Mouse (Mus musculus) heart, postnatal 25 days (tissue): ENCODE measurements around the gene Tsga10ip. TPM values are rescaled to one million over a fixed set of nuclear protein-coding genes. Genes with fewer than 3 reads are reported as not detected.
A peak's percentile ranks its signal among the peaks of the same experiment; 100 is the strongest.
"Not testable (repeated sequence)": the region's sequence is repeated elsewhere in the genome, so short reads cannot be mapped to it uniquely, and the experiment has no call there.

Experiments
- DNase-seq: peaks from one replicate; pipeline ENCODE4 v3.0.0; 2022; ENCODE audit warnings: low spot score
- intact Hi-C: fragments of 180-260 bp; cut with DNase I; formaldehyde crosslinking; loops from one replicate; pipeline ENCODE4 v1.15.1; 2025
- total RNA-seq, 2 experiments: library from RNA; stranded (reverse); gene quantifications; 2 replicates each; pipeline ENCODE4 v1.2.3; 2021

Tsga10ip gene
- total RNA-seq, 2 experiments from 2014 or later: 0.28 to 0.88 TPM

- no peak for DNase-seq
- intact Hi-C loops: no loop called here
Observed at GRCm38 (mm10) chr19:5356080-5356479, 46.2 kb downstream of the Tsga10ip start.

- intact Hi-C loops: no loop called here
- DNase-seq: no peak
Observed at GRCm38 (mm10) chr19:5353609-5354008, 48.7 kb downstream of the Tsga10ip start.

- not testable (repeated sequence) for DNase-seq
- intact Hi-C loops: loop anchor here (5.0 kb wide), 1 partner anchor 47 kb away; no protein-coding TSS in a partner anchor
Observed at GRCm38 (mm10) chr19:5349502-5349873, 52.8 kb downstream of the Tsga10ip start, which contains the start of gene Cst6. Gene Cst6, minus strand, starts transcription at chr19:5349574.

GRCm38 (mm10) chr19:5348526-5349501 lies 53.5 kb downstream of the Tsga10ip start:
- no peak for DNase-seq
- intact Hi-C loops: loop anchor here (1.0 to 5.0 kb wide), 2 partner anchors 11 to 47 kb away; no protein-coding TSS in a partner anchor

GRCm38 (mm10) chr19:5348064-5348463 lies 54.3 kb downstream of the Tsga10ip start:
- intact Hi-C loops: loop anchor here (1.0 to 5.0 kb wide), 2 partner anchors 10 to 46 kb away; no protein-coding TSS in a partner anchor
- no peak for DNase-seq

GRCm38 (mm10) chr19:5345297-5346131 lies 56.8 kb downstream of the Tsga10ip start:
- DNase-seq: peak; percentile 64
- intact Hi-C loops: loop anchor here (5.0 kb wide), 1 partner anchor 43 kb away; no protein-coding TSS in a partner anchor

- peak; percentile 48 for DNase-seq
Observed at GRCm38 (mm10) chr19:5341360-5341759, 61.0 kb downstream of the Tsga10ip start.

More at GRCm38 (mm10) chr19:5341360-5341759, 61.0 kb downstream of the Tsga10ip start:
- intact Hi-C loops: no loop called here

Other genes with a start within 250 kb of the Tsga10ip start
- gene Pacs1, start 129.4 kb downstream of the Tsga10ip start, total RNA-seq: 10 to 100 TPM; 21.1 TPM
- 100 to 1,000 TPM; 110 to 115 TPM for gene Sf3b2, start 107.1 kb downstream of the Tsga10ip start, total RNA-seq
- gene Gal3st3, start 104.2 kb downstream of the Tsga10ip start, total RNA-seq: 10 to 100 TPM; 24.5 to 25.7 TPM
- not detected for gene Catsper1, start 66.8 kb downstream of the Tsga10ip start, total RNA-seq
- 1 to 10 TPM; 7.4 to 9.6 TPM for gene Cst6, start 53.0 kb downstream of the Tsga10ip start, total RNA-seq
- 10 to 100 TPM; 17.6 to 19.4 TPM for gene Eif1ad, start 35.8 kb downstream of the Tsga10ip start, total RNA-seq
- gene Banf1, start 35.4 kb downstream of the Tsga10ip start, total RNA-seq: 100 to 1,000 TPM; 122 to 132 TPM
- 10 to 100 TPM; 45.3 to 58.7 TPM for gene Sart1, start 13.8 kb downstream of the Tsga10ip start, total RNA-seq
- 100 to 1,000 TPM; 289 to 292 TPM for gene Drap1, start 22.5 kb upstream of the Tsga10ip start, total RNA-seq
- gene AI837181, start 22.6 kb upstream of the Tsga10ip start, total RNA-seq: 10 to 100 TPM; 34.9 to 36.2 TPM
- gene Fosl1, start 45.0 kb upstream of the Tsga10ip start, total RNA-seq: not detected
- gene Ccdc85b, start 55.4 kb upstream of the Tsga10ip start, total RNA-seq: 10 to 100 TPM in 1 of 2 experiments, 1 to 10 TPM in 1; 7.8 to 11.9 TPM
- gene Fibp, start 58.1 kb upstream of the Tsga10ip start, total RNA-seq: 10 to 100 TPM; 45.5 to 51.0 TPM
- under 1 TPM in 1 of 2 experiments, not detected in 1; 0.45 TPM for gene Ctsw, start 66.0 kb upstream of the Tsga10ip start, total RNA-seq
- gene Efemp2, start 71.4 kb upstream of the Tsga10ip start, total RNA-seq: 10 to 100 TPM in 1 of 2 experiments, 1 to 10 TPM in 1; 9.9 to 10.3 TPM
- gene Mus81, start 85.9 kb upstream of the Tsga10ip start, total RNA-seq: 10 to 100 TPM; 21.0 to 21.5 TPM
- 100 to 1,000 TPM; 209 to 212 TPM for gene Cfl1, start 87.9 kb upstream of the Tsga10ip start, total RNA-seq
- gene 1700020D05Rik, start 101.3 kb upstream of the Tsga10ip start, total RNA-seq: 1 to 10 TPM in 1 of 2 experiments, under 1 TPM in 1; 0.78 to 1.0 TPM
- gene Snx32, start 108.0 kb upstream of the Tsga10ip start, total RNA-seq: 1 to 10 TPM; 6.2 to 8.1 TPM
- not detected for gene Ovol1, start 158.1 kb upstream of the Tsga10ip start, total RNA-seq
- 1 to 10 TPM; 3.0 to 3.2 TPM for gene Ap5b1, start 165.5 kb upstream of the Tsga10ip start, total RNA-seq
- 10 to 100 TPM; 43.7 to 49.7 TPM for gene Rnaseh2c, start 199.3 kb upstream of the Tsga10ip start, total RNA-seq
- gene Kat5, start 207.7 kb upstream of the Tsga10ip start, total RNA-seq: 10 to 100 TPM; 24.8 to 26.5 TPM
- gene Rela, start 235.0 kb upstream of the Tsga10ip start, total RNA-seq: 10 to 100 TPM; 22.7 to 29.9 TPM